Mouse (Mus musculus): Measurements from ENCODE around the gene Gdf2.

- no peak for TF ChIP-seq CTCF (IDR thresholded peaks at IDR 0.05; ENCODE audit: low read depth, low read length)
- no peak for TF ChIP-seq POLR2A (IDR thresholded peaks at IDR 0.05; ENCODE audit: extremely low read depth, insufficient read depth, low read length)
Observed at GRCm38 (mm10) chr14:33958186-33958585, 17.3 kb downstream of the Gdf2 start.

All from liver, adult 2 months (tissue).